Mouse (Mus musculus): ENCODE data around the gene Stoml1. TPM values are rescaled to one million over a fixed set of nuclear protein-coding genes. Genes with fewer than 3 reads are reported as not detected.
A peak's percentile ranks its signal among the peaks of the same experiment; 100 is the strongest.

The Stoml1 gene
- total and polyA plus RNA-seq, 3 experiments = 9.2 to 23.4 (median 9.6) TPM

- intact Hi-C loops (cut with DNase I) = loop anchor here (5.0 kb wide), 1 partner anchor 218 kb away; no protein-coding TSS in a partner anchor
- no peaks in the 10 kb centered on the region for H3K79me2 ChIP-seq (replicated peaks; ENCODE audit: control insufficient read depth, insufficient read depth, low read length)
- peaks cover 11% of the 10 kb centered on the region for H3K4me1 ChIP-seq (ENCODE audit: control insufficient read depth, insufficient read depth, low read length)
- H3K27ac ChIP-seq = peak overlapping the region; percentile 36
- H3K4me3 ChIP-seq = peak overlapping the region; percentile 20; the same call in 1 of the 2 replicates
- H3K27me3 ChIP-seq (ENCODE audit: control insufficient read depth, insufficient read depth, low read length) = peaks cover 6% of the 10 kb centered on the region; the same call in 1 of the 2 replicates
- TF ChIP-seq POLR2A (IDR thresholded peaks at IDR 0.05; ENCODE audit: insufficient read depth, low read depth, low read length) (no peak), EP300 (IDR thresholded peaks at IDR 0.05; ENCODE audit: insufficient read depth, low read depth, low read length) (peak; percentile 69; the same call in 1 of the 2 replicates), CTCF (IDR thresholded peaks at IDR 0.05) (no peak)
- peak; percentile 75 to 81 for DNase-seq
- no peak overlapping the region for H3K9ac ChIP-seq (ENCODE audit: low read depth, low read length)
- H3K36me3 ChIP-seq (ENCODE audit: control insufficient read depth, insufficient read depth, low read length) = no peaks in the 10 kb centered on the region
- WGBS = 66% methylated on average over 14 of the region's 14 CpGs
Observed at GRCm38 (mm10) chr9:58310043-58310660, 57.2 kb downstream of the Stoml1 start.

GRCm38 (mm10) chr9:58311191-58311910 lies 58.4 kb downstream of the Stoml1 start:
- Histone ChIP-seq H3K27ac (peak overlapping the region; percentile 42), H3K9ac (ENCODE audit: low read depth, low read length) (peak overlapping the region; percentile 39), H3K36me3 (ENCODE audit: control insufficient read depth, insufficient read depth, low read length) (no peaks in the 10 kb centered on the region), H3K4me1 (ENCODE audit: control insufficient read depth, insufficient read depth, low read length) (peaks cover 11% of the 10 kb centered on the region), H3K27me3 (ENCODE audit: control insufficient read depth, insufficient read depth, low read length) (peaks cover 6% of the 10 kb centered on the region; the same call in 1 of the 2 replicates), H3K4me3 (peak overlapping the region; percentile 53), H3K79me2 (replicated peaks; ENCODE audit: control insufficient read depth, insufficient read depth, low read length) (no peaks in the 10 kb centered on the region)
- TF ChIP-seq CTCF (IDR thresholded peaks at IDR 0.05) (peak; percentile 47), EP300 (IDR thresholded peaks at IDR 0.05; ENCODE audit: insufficient read depth, low read depth, low read length) (no peak)
- 65% methylated on average over 33 of the region's 33 CpGs for WGBS
- peak; percentile 59 to 67 for DNase-seq
- intact Hi-C loops (cut with DNase I) = loop anchor here (5.0 kb wide), 1 partner anchor 219 kb away; no protein-coding TSS in a partner anchor

Small RNAs within 50 kb of the gene (microRNA-seq; reads per million reads assigned to microRNA genes)
- 0 reads per million in 2 experiments for gene Mir6385

Other genes starting within 250 kb of the Stoml1 start
- gene Cyp11a1, start 246.8 kb upstream of the Stoml1 start, total RNA-seq (2021) = under 1 TPM in 1 of 2 experiments, not detected in 1; 0.29 TPM
- gene Cyp11a1, start 246.8 kb upstream of the Stoml1 start, polyA plus RNA-seq (2012; rRNA removed) = 0.06 and 0.29 TPM in 2 replicates
- gene Stra6, start 189.4 kb upstream of the Stoml1 start, total RNA-seq (2021) = under 1 TPM; 0.34 to 0.65 TPM
- gene Stra6, start 189.4 kb upstream of the Stoml1 start, polyA plus RNA-seq (2012; rRNA removed) = 0.68 and 1.3 TPM in 2 replicates
- not detected for gene Ccdc33, start 134.3 kb upstream of the Stoml1 start, total RNA-seq (2021)
- gene Ccdc33, start 134.3 kb upstream of the Stoml1 start, polyA plus RNA-seq (2012; rRNA removed) = 1.3 TPM in 1 of 2 replicates, not detected in the other
- gene Islr, start 48.9 kb upstream of the Stoml1 start, total RNA-seq (2021) = 10 to 100 TPM; 19.1 to 29.8 TPM
- gene Islr, start 48.9 kb upstream of the Stoml1 start, polyA plus RNA-seq (2012; rRNA removed) = 100.0 and 139 TPM in 2 replicates
- under 1 TPM; 0.57 to 0.96 TPM for gene Islr2, start 48.8 kb upstream of the Stoml1 start, total RNA-seq (2021)
- 0.61 and 1.8 TPM in 2 replicates for gene Islr2, start 48.8 kb upstream of the Stoml1 start, polyA plus RNA-seq (2012; rRNA removed)
- 1 to 10 TPM; 7.5 to 8.2 TPM for gene Pml, start 3.4 kb upstream of the Stoml1 start, total RNA-seq (2021)
- gene Pml, start 3.4 kb upstream of the Stoml1 start, polyA plus RNA-seq (2012; rRNA removed) = 10.4 and 10.5 TPM in 2 replicates
- 10 to 100 TPM; 22.1 to 28.4 TPM for gene Loxl1, start 60.0 kb downstream of the Stoml1 start, total RNA-seq (2021)
- 57.5 and 59.7 TPM in 2 replicates for gene Loxl1, start 60.0 kb downstream of the Stoml1 start, polyA plus RNA-seq (2012; rRNA removed)
- gene Tbc1d21, start 117.3 kb downstream of the Stoml1 start, total RNA-seq (2021) = not detected
- not detected in 2 replicates for gene Tbc1d21, start 117.3 kb downstream of the Stoml1 start, polyA plus RNA-seq (2012; rRNA removed)
- gene Insyn1, start 235.4 kb downstream of the Stoml1 start, total RNA-seq (2021) = 10 to 100 TPM; 23.6 to 26.1 TPM
- gene Insyn1, start 235.4 kb downstream of the Stoml1 start, polyA plus RNA-seq (2012; rRNA removed) = 13.4 and 17.2 TPM in 2 replicates

Measured in heart, adult 2 months (tissue).